Mouse (Mus musculus): Measurements from ENCODE around the gene Zfp511.

The Zfp511 gene

DNA sequence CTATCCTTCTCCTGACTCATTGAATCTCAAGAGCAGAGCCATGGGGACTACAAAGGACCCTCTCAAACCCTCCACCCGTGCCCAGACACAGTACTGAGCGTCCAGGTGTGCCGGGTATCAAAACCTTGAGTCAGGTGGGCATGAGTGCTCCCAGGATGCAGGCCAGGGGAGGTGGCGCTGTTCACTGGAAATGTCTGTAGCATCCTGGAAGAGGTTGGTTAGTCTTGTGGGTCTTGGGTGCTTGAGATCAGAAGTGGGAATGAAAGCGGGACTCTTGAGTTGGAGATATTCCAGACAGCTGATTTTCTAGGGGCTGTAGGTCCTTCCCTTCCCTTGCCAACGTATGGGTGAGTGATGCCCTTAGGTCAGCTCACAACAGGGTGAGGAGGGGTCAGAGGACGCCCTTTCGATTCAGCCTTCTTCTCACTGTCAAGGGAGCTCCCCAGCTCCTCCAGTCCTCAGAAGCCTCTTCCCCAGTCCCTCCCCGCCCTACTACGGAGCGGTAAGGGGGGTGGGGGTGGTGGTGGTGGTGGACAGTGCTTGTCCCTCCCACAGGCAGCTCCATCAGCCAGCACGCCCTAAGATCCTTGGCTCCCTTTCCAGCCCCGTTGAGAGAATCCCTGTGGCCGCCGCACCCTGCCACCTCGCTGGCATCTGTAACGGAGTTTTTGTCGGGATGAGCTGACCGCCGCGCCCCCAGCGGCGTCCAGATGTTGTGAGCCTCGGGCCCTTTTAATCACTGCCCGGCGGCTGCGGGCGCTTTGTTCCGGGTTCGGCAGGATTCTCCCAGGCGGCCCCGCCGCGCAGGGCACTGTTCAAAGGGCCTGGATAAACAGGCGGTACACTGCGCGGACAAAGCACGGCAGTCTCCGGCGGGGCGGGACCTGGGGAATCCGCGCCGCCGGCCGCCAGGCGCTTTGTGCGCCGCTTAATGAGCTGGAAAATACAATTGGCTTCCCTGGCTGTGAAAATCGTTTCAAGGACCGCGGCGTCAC lies 21.5 kb downstream of the Zfp511 start:
- no peak for TF ChIP-seq CTCF (conservative IDR thresholded peaks at IDR 0.05; ENCODE audit: low read length)
- TF ChIP-seq POU5F1 (IDR thresholded peaks at IDR 0.05; ENCODE audit: borderline replicate concordance, low read length) = no peak
- TF ChIP-seq NANOG (IDR thresholded peaks at IDR 0.05; ENCODE audit: borderline replicate concordance, low read length) = no peak
- peak overlapping the region; percentile 73 for H3K4me3 ChIP-seq (replicated peaks; ENCODE audit: low read length)
- peaks cover 65% of the 10 kb centered on the region for H3K4me1 ChIP-seq (replicated peaks; ENCODE audit: low read depth, low read length)
- 0 out of 2 replicates have a peak, but pooled peaks cover 5% of the 10 kb centered on the region for H3K9me3 ChIP-seq (ENCODE audit: low read length)
- peaks cover 96% of the 10 kb centered on the region for H3K27me3 ChIP-seq (ENCODE audit: insufficient read depth, low read length)
- H3K36me3 ChIP-seq (ENCODE audit: insufficient read depth, low read length) = no peaks in the 10 kb centered on the region

DNA sequence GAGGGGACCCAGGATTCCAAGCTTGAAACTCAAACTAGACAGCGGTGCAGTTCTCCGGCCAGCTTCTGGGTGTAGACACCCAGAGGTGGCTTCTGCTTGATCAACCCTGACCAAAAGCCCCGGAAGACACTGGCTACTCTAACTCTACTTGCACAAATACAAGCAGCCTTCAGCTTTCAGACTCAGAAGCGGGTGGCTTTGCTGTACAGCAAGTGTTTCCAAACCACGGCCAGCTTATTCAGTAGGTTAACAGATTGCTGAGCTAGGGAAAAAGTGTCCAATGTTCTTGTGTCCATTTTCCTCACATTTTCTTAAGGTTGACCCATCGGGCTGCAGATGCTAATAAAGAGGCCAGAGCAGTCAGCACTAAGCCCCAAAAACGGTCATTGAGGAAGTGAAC lies 22.3 kb downstream of the Zfp511 start:
- peak overlapping the region; percentile 73 for H3K4me3 ChIP-seq (replicated peaks; ENCODE audit: low read length)
- TF ChIP-seq NANOG (IDR thresholded peaks at IDR 0.05; ENCODE audit: borderline replicate concordance, low read length) = no peak
- no peak for TF ChIP-seq CTCF (conservative IDR thresholded peaks at IDR 0.05; ENCODE audit: low read length)
- TF ChIP-seq POU5F1 (IDR thresholded peaks at IDR 0.05; ENCODE audit: borderline replicate concordance, low read length) = no peak
- H3K27me3 ChIP-seq (ENCODE audit: insufficient read depth, low read length) = peaks cover 93% of the 10 kb centered on the region
- H3K36me3 ChIP-seq (ENCODE audit: insufficient read depth, low read length) = no peaks in the 10 kb centered on the region
- H3K4me1 ChIP-seq (replicated peaks; ENCODE audit: low read depth, low read length) = peaks cover 68% of the 10 kb centered on the region
- H3K9me3 ChIP-seq (ENCODE audit: low read length) = 0 out of 2 replicates have a peak, but pooled peaks cover 5% of the 10 kb centered on the region

DNA sequence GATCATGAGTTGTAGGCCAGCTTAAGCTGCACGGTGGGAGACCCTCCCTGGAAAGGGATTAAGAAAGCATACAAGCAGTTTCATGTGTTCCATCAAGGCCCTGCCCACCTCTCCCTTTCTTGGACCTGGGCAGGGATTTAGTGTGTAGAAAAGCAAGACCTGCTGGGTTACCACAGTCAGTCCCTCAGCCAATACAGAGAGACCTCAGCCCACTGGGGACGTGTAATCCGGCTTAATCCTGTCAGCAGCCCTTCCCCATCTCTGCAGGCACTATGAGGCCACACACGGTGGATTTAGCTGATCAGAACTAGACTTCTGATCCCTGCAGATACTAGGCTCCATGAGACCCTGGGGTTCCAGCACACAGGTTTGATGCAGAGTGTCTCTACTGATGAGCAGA lies 23.4 kb downstream of the Zfp511 start:
- H3K36me3 ChIP-seq (ENCODE audit: insufficient read depth, low read length) = no peaks in the 10 kb centered on the region
- peaks cover 95% of the 10 kb centered on the region for H3K27me3 ChIP-seq (ENCODE audit: insufficient read depth, low read length)
- 0 out of 2 replicates have a peak, but pooled peaks cover 5% of the 10 kb centered on the region for H3K9me3 ChIP-seq (ENCODE audit: low read length)
- TF ChIP-seq POU5F1 (IDR thresholded peaks at IDR 0.05; ENCODE audit: borderline replicate concordance, low read length) = no peak
- TF ChIP-seq NANOG (IDR thresholded peaks at IDR 0.05; ENCODE audit: borderline replicate concordance, low read length) = no peak
- TF ChIP-seq CTCF (conservative IDR thresholded peaks at IDR 0.05; ENCODE audit: low read length) = no peak
- H3K4me1 ChIP-seq (replicated peaks; ENCODE audit: low read depth, low read length) = peaks cover 68% of the 10 kb centered on the region
- no peak overlapping the region for H3K4me3 ChIP-seq (replicated peaks; ENCODE audit: low read length)

DNA sequence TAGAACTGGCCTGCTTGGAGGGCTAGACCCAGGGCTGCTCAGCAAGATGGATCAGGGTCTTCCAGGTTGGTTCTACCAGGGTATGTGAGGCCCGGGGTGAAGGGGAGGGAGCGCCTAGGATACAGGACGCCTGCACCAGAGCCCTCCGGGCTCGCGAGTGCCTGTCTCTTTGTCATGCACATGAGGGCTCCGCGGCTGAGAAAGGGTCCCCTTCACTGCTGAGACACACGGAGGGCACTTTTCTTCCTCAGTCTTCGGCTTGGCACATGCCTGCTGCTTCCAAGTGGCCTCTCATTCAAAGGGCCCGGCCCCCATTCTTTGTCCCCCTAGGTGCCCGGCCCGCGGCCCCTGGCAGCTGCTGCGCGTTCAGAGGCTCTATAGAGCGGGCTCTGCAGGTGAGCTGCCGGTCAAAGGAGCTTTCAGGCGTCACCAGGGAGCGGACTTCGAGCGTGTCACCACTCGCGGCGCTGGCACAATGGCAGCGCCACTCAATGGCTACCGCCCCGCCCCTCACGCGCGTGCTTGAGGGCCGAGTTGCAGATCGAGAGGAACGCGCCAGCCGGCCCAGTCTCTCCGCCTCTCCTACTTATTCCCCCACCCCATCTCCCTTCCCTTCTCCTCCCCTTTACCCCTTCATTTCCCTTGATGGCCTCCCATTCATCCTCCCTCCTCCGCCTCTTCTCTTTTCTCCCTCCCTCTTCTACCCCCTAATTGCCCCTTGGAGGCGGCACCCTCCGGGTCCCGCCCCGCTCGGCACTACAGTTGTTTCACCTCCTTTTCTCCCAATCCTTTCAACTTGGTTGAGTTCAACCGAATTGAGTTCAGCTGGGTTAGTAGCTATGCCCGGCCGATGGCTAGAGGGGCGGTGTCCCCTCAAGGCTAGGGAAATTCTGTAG lies 25.0 kb downstream of the Zfp511 start:
- Histone ChIP-seq H3K9me3 (ENCODE audit: low read length) (no peaks in the 10 kb centered on the region), H3K27me3 (ENCODE audit: insufficient read depth, low read length) (peaks cover 95% of the 10 kb centered on the region), H3K36me3 (ENCODE audit: insufficient read depth, low read length) (no peaks in the 10 kb centered on the region), H3K4me1 (replicated peaks; ENCODE audit: low read depth, low read length) (peaks cover 65% of the 10 kb centered on the region), H3K4me3 (replicated peaks; ENCODE audit: low read length) (peak overlapping the region; percentile 85)
- TF ChIP-seq NANOG (IDR thresholded peaks at IDR 0.05; ENCODE audit: borderline replicate concordance, low read length) (no peak), CTCF (conservative IDR thresholded peaks at IDR 0.05; ENCODE audit: low read length) (no peak), POU5F1 (IDR thresholded peaks at IDR 0.05; ENCODE audit: borderline replicate concordance, low read length) (peak; percentile 99)

DNA sequence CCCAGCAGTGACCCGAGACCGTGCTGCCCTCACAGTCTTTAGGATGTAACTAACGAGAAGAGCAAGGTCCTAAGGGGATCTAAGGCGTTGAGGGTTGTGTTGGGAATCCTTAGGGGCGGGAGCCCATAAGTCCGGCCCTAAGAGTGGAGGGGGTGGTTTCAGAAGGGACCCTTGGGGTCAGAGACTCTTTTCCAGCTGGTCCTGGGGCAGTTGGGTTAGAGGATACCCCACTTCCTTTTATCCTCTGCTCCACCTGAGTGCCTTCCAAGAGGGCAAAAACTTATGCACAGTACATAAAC lies 25.6 kb downstream of the Zfp511 start:
- H3K27me3 ChIP-seq (ENCODE audit: insufficient read depth, low read length) = peaks cover 92% of the 10 kb centered on the region

DNA sequence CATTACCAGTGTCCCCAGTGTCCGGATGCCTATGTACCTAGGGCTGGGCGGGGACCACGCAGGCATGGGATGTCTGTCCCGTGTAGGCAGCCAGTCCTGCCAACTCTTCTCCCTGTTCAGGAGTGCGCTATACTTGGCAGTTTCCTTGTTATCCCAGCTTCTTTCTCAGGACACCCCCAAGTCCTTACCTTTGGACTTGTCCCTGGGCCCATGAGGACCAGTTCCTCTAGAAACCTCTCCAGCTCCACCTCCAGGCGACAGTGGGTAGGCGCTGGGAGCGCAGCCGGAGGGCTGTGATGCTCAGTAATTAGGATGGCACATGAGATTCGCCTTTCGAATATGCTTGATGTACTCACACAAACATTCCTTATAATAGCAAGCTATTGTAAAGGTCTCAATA lies 26.1 kb downstream of the Zfp511 start:
- Histone ChIP-seq H3K27me3 (ENCODE audit: insufficient read depth, low read length) (peaks cover 86% of the 10 kb centered on the region), H3K4me3 (replicated peaks; ENCODE audit: low read length) (peak overlapping the region; percentile 85; the same call in 1 of the 2 replicates), H3K4me1 (replicated peaks; ENCODE audit: low read depth, low read length) (peaks cover 54% of the 10 kb centered on the region), H3K9me3 (ENCODE audit: low read length) (no peaks in the 10 kb centered on the region), H3K36me3 (ENCODE audit: insufficient read depth, low read length) (no peaks in the 10 kb centered on the region)
- TF ChIP-seq NANOG (IDR thresholded peaks at IDR 0.05; ENCODE audit: borderline replicate concordance, low read length) = no peak
- TF ChIP-seq POU5F1 (IDR thresholded peaks at IDR 0.05; ENCODE audit: borderline replicate concordance, low read length) = no peak
- peak; percentile 30 for TF ChIP-seq CTCF (conservative IDR thresholded peaks at IDR 0.05; ENCODE audit: low read length)

More for the DNA sequence above, 25.6 kb downstream of the Zfp511 start:
- Histone ChIP-seq H3K4me3 (replicated peaks; ENCODE audit: low read length) (peak overlapping the region; percentile 85), H3K9me3 (ENCODE audit: low read length) (no peaks in the 10 kb centered on the region), H3K4me1 (replicated peaks; ENCODE audit: low read depth, low read length) (peaks cover 59% of the 10 kb centered on the region), H3K36me3 (ENCODE audit: insufficient read depth, low read length) (no peaks in the 10 kb centered on the region)
- TF ChIP-seq NANOG (IDR thresholded peaks at IDR 0.05; ENCODE audit: borderline replicate concordance, low read length) (no peak), CTCF (conservative IDR thresholded peaks at IDR 0.05; ENCODE audit: low read length) (no peak), POU5F1 (IDR thresholded peaks at IDR 0.05; ENCODE audit: borderline replicate concordance, low read length) (no peak)

DNA sequence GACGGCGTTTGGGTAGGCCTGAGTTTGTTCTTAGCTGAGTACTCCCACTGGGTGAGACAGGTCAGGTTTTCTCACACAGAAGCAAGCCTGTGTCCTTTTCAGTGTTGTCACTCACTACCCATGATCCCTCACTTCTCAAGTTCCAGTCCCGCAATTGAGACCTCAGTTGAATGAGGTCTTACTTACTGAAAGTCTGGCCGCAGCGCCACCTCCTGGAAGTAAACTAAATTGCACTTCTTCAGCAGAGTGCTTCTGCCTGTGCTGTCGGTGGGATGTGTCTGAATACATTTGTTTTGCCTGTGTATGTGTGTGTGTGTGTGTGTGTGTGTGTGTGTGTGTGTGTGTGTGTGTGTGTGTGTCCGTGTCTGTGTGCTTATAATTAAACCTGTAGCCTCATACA lies 26.9 kb downstream of the Zfp511 start:
- H3K4me1 ChIP-seq (replicated peaks; ENCODE audit: low read depth, low read length) = peaks cover 47% of the 10 kb centered on the region
- peaks cover 81% of the 10 kb centered on the region for H3K27me3 ChIP-seq (ENCODE audit: insufficient read depth, low read length)
- no peaks in the 10 kb centered on the region for H3K9me3 ChIP-seq (ENCODE audit: low read length)
- no peak overlapping the region for H3K4me3 ChIP-seq (replicated peaks; ENCODE audit: low read length)
- H3K36me3 ChIP-seq (ENCODE audit: insufficient read depth, low read length) = no peaks in the 10 kb centered on the region
- TF ChIP-seq POU5F1 (IDR thresholded peaks at IDR 0.05; ENCODE audit: borderline replicate concordance, low read length) (no peak), CTCF (conservative IDR thresholded peaks at IDR 0.05; ENCODE audit: low read length) (peak; percentile 70), NANOG (IDR thresholded peaks at IDR 0.05; ENCODE audit: borderline replicate concordance, low read length) (no peak)

DNA sequence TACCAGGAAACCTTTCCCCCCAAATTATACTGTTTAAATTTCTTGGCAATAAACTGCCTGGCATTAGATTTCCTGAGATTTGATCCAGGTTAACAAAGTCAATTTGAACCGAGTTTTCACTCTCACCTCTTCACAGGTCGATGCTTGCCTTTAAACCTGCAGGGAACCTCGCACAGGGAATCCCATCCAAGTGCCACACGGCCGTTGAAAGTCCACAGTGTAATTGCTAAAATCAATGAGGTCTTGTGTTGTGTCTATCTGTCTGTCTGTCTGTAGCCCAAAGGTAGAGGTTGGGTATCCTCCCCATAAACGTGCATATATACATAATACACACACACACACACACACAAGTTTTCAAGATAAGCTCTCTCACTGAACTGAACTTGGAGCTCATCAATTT lies 31.2 kb downstream of the Zfp511 start:
- Histone ChIP-seq H3K4me1 (replicated peaks; ENCODE audit: low read depth, low read length) (peaks cover 22% of the 10 kb centered on the region; the same call in 1 of the 2 replicates), H3K4me3 (replicated peaks; ENCODE audit: low read length) (no peak overlapping the region), H3K36me3 (ENCODE audit: insufficient read depth, low read length) (no peaks in the 10 kb centered on the region), H3K9me3 (ENCODE audit: low read length) (no peaks in the 10 kb centered on the region), H3K27me3 (ENCODE audit: insufficient read depth, low read length) (peaks cover 72% of the 10 kb centered on the region)
- TF ChIP-seq POU5F1 (IDR thresholded peaks at IDR 0.05; ENCODE audit: borderline replicate concordance, low read length) (no peak), NANOG (IDR thresholded peaks at IDR 0.05; ENCODE audit: borderline replicate concordance, low read length) (no peak), CTCF (conservative IDR thresholded peaks at IDR 0.05; ENCODE audit: low read length) (no peak)
